Mouse (Mus musculus) CH12.LX (cell line): ENCODE measurements around the gene Tgm2. TPM values are rescaled to one million over a fixed set of nuclear protein-coding genes. Genes with fewer than 3 reads are reported as not detected.

Experiments used
- DNase-seq: peaks from one replicate; pipeline ENCODE4 v3.0.0-alpha.2; 2013; ENCODE audit errors: extremely low read depth
- H3K27ac ChIP-seq: 2 replicates; pipeline ENCODE4 v1.5.1; 2012; ENCODE audit warnings: low read depth, mild to moderate bottlenecking, control low read depth, moderate library complexity; ENCODE audit not compliant: insufficient read depth
- H3K27me3 ChIP-seq: replicated peaks from 2 replicates; pipeline ENCODE3; 2012; ENCODE audit warnings: inconsistent platforms
- H3K36me3 ChIP-seq, 2 experiments: replicated peaks in 1 of 2; 2 replicates each; pipeline versions ENCODE3 to v1.6.1; 2012; ENCODE audit warnings: inconsistent platforms in 1 of 2, low read length in 1 of 2, mild to moderate bottlenecking in 1 of 2, mixed read lengths in 1 of 2, moderate library complexity in 1 of 2; ENCODE audit not compliant: control insufficient read depth in 1 of 2, insufficient read depth in 1 of 2
- H3K4me1 ChIP-seq, 2 experiments: 2 replicates each; pipeline ENCODE4 v1.6.1; 2012; ENCODE audit warnings: inconsistent platforms in 1 of 2, moderate library complexity in 1 of 2; ENCODE audit not compliant: insufficient read depth in 2 of 2, control insufficient read depth in 1 of 2
- H3K4me2 ChIP-seq: 2 replicates; pipeline ENCODE4 v1.6.1; 2012; ENCODE audit warnings: low read depth, mild to moderate bottlenecking, control low read depth; ENCODE audit not compliant: poor library complexity, insufficient read depth, severe bottlenecking
- H3K4me3 ChIP-seq, 3 experiments: fragments of 150-350 bp in 1 of 3; sonication (generic) in 1 of 3; replicated peaks in 1 of 3; 2 replicates each; pipeline versions ENCODE3 to v1.5.1; 2011 to 2012; ENCODE audit warnings: low read depth in 2 of 3, low read length in 2 of 3, mild to moderate bottlenecking in 2 of 3, moderate library complexity in 2 of 3, control low read depth in 1 of 3, improper control_type of control experiment in 1 of 3, inconsistent platforms in 1 of 3, mixed read lengths in 1 of 3; ENCODE audit not compliant: poor library complexity in 1 of 3
- H3K79me2 ChIP-seq: replicated peaks from 2 replicates; pipeline ENCODE4 v1.6.1; 2012; ENCODE audit warnings: mild to moderate bottlenecking, moderate library complexity; ENCODE audit not compliant: control insufficient read depth, poor library complexity, insufficient read depth, severe bottlenecking; ENCODE audit errors: extremely low read depth
- H3K9ac ChIP-seq: 2 replicates; pipeline ENCODE4 v1.6.1; 2012; ENCODE audit warnings: low read depth, mild to moderate bottlenecking, control low read depth, moderate library complexity; ENCODE audit not compliant: insufficient read depth
- H3K9me3 ChIP-seq: replicated peaks from 2 replicates; pipeline ENCODE3; 2012; ENCODE audit warnings: low read length, inconsistent platforms, mixed read lengths
- BHLHE40 ChIP-seq: IDR thresholded peaks from 2 replicates; pipeline ENCODE4 v1.6.1; 2011; ENCODE audit warnings: mild to moderate bottlenecking, low read depth, low read length, improper control_type of control experiment
- CHD2 ChIP-seq: IDR thresholded peaks from 2 replicates; pipeline ENCODE4 v1.6.1; 2011; ENCODE audit warnings: low read length, improper control_type of control experiment
- CTCF ChIP-seq, 2 experiments: IDR thresholded peaks in 1 of 2; conservative IDR thresholded peaks in 1 of 2; 2 replicates each; pipeline ENCODE4 v1.5.1; 2011 to 2012; ENCODE audit warnings: low read depth in 2 of 2, low read length in 2 of 2, improper control_type of control experiment in 1 of 2, inconsistent platforms in 1 of 2, mild to moderate bottlenecking in 1 of 2, moderate library complexity in 1 of 2
- E2F4 ChIP-seq: IDR thresholded peaks from 2 replicates; pipeline ENCODE4 v1.6.1; 2011; ENCODE audit warnings: low read depth, low read length, improper control_type of control experiment; ENCODE audit not compliant: insufficient replicate concordance
- ELF1 ChIP-seq: IDR thresholded peaks from 2 replicates; pipeline ENCODE4 v1.6.1; 2014; ENCODE audit warnings: low read depth, mild to moderate bottlenecking, inconsistent platforms, low read length, improper control_type of control experiment
- EP300 ChIP-seq: IDR thresholded peaks from 2 replicates; pipeline ENCODE4 v1.6.1; 2011; ENCODE audit warnings: low read length, improper control_type of control experiment
- ETS1 ChIP-seq: conservative IDR thresholded peaks from 2 replicates; pipeline ENCODE4 v1.6.1; 2012; ENCODE audit warnings: low read depth, mild to moderate bottlenecking, inconsistent platforms, low read length, improper control_type of control experiment, moderate library complexity
- GABPA ChIP-seq: IDR thresholded peaks from 2 replicates; pipeline ENCODE4 v1.6.1; 2012; ENCODE audit warnings: low read depth, low read length, improper control_type of control experiment, inconsistent platforms; ENCODE audit not compliant: insufficient replicate concordance
- HCFC1 ChIP-seq: IDR thresholded peaks from 2 replicates; pipeline ENCODE4 v1.6.1; 2012; ENCODE audit warnings: low read depth, mild to moderate bottlenecking, inconsistent platforms, low read length, improper control_type of control experiment
- JUN ChIP-seq: IDR thresholded peaks from 2 replicates; pipeline ENCODE4 v1.6.1; 2011; ENCODE audit warnings: low read depth, mild to moderate bottlenecking, low read length, improper control_type of control experiment, moderate library complexity; ENCODE audit not compliant: insufficient read depth
- JUND ChIP-seq: conservative IDR thresholded peaks from 2 replicates; pipeline ENCODE4 v1.6.1; 2011; ENCODE audit warnings: low read depth, low read length, improper control_type of control experiment
- KAT2A ChIP-seq: IDR thresholded peaks from 2 replicates; pipeline ENCODE4 v1.6.1; 2012; ENCODE audit warnings: low read length, improper control_type of control experiment, inconsistent platforms; ENCODE audit not compliant: insufficient replicate concordance
- MAX ChIP-seq: IDR thresholded peaks from 2 replicates; pipeline ENCODE4 v1.6.1; 2011; ENCODE audit warnings: low read length, improper control_type of control experiment
- MXI1 ChIP-seq: IDR thresholded peaks from 2 replicates; pipeline ENCODE4 v1.6.1; 2011; ENCODE audit warnings: mild to moderate bottlenecking, low read depth, low read length, improper control_type of control experiment
- MYC ChIP-seq: IDR thresholded peaks from 2 replicates; pipeline ENCODE4 v1.6.1; 2011; ENCODE audit warnings: low read depth, mild to moderate bottlenecking, improper control_type of control experiment, low read length
- NRF1 ChIP-seq: IDR thresholded peaks from 2 replicates; pipeline ENCODE4 v1.6.1; 2014; ENCODE audit warnings: low read depth, mild to moderate bottlenecking, inconsistent platforms, low read length, improper control_type of control experiment, moderate library complexity
- POLR2A ChIP-seq: IDR thresholded peaks from 2 replicates; pipeline ENCODE4 v1.6.1; 2011; ENCODE audit warnings: low read depth, mild to moderate bottlenecking, improper control_type of control experiment, low read length
- RAD21 ChIP-seq: IDR thresholded peaks from 2 replicates; pipeline ENCODE4 v1.6.1; 2011; ENCODE audit warnings: low read depth, mild to moderate bottlenecking, low read length, improper control_type of control experiment, moderate library complexity
- RCOR1 ChIP-seq: conservative IDR thresholded peaks from 2 replicates; pipeline ENCODE4 v1.6.1; 2012; ENCODE audit warnings: low read depth, mild to moderate bottlenecking, inconsistent platforms, low read length, improper control_type of control experiment
- SIN3A ChIP-seq: IDR thresholded peaks from 2 replicates; pipeline ENCODE4 v1.6.1; 2012; ENCODE audit warnings: low read length, improper control_type of control experiment, inconsistent platforms
- TBP ChIP-seq: conservative IDR thresholded peaks from 2 replicates; pipeline ENCODE4 v1.6.1; 2011; ENCODE audit warnings: low read depth, low read length, improper control_type of control experiment
- UBTF ChIP-seq: IDR thresholded peaks from 2 replicates; pipeline ENCODE4 v1.6.1; 2012; ENCODE audit warnings: low read depth, mild to moderate bottlenecking, inconsistent platforms, low read length, improper control_type of control experiment, moderate library complexity
- USF2 ChIP-seq: conservative IDR thresholded peaks from 2 replicates; pipeline ENCODE4 v1.6.1; 2011; ENCODE audit warnings: low read depth, low read length, improper control_type of control experiment
- ZKSCAN1 ChIP-seq: IDR thresholded peaks from 2 replicates; pipeline ENCODE4 v1.6.1; 2012; ENCODE audit warnings: low read depth, inconsistent platforms, low read length, improper control_type of control experiment, borderline replicate concordance
- ZMIZ1 ChIP-seq: IDR thresholded peaks from 2 replicates; pipeline ENCODE4 v1.6.1; 2012; ENCODE audit warnings: low read depth, mild to moderate bottlenecking, inconsistent platforms, low read length, improper control_type of control experiment
- dilution Hi-C: fragments of 300-500 bp; cut with MboI; formaldehyde crosslinking; loops from 2 replicates; pipeline ENCODE4 v1.14.3; 2020; ENCODE audit warnings: low sequenced_read_pairs; ENCODE audit not compliant: extremely low pct_unique_long_range_greater_than_20kb, extremely low pct_ligation_motif_present
- in situ Hi-C: fragments of 300-500 bp; cut with MboI; formaldehyde crosslinking; loops from 3 replicates; pipeline ENCODE4 v1.14.3; 2019; ENCODE audit warnings: low sequenced_read_pairs, low pct_ligation_motif_present, low pct_unique_long_range_greater_than_20kb, mixed read lengths
- polyA plus RNA-seq: library from polyadenylated mRNA; unstranded; fragments of >175 nt; gene quantifications from 2 replicates; pipeline ENCODE4 v1.2.1, GENCODE M21; 2012; ENCODE audit warnings: low read depth; ENCODE audit not compliant: insufficient read length
- total RNA-seq, 2 experiments: library from RNA; depleted of rRNA; stranded (reverse); fragments of 300-350 nt in 1 of 2; fragments of >200 nt in 1 of 2; gene quantifications; 2 replicates each; pipeline ENCODE4 v1.2.3; 2012 to 2014

Tgm2 gene
- total and polyA plus RNA-seq, 3 experiments, result 0.08 to 0.50 (median 0.21) TPM

DNA sequence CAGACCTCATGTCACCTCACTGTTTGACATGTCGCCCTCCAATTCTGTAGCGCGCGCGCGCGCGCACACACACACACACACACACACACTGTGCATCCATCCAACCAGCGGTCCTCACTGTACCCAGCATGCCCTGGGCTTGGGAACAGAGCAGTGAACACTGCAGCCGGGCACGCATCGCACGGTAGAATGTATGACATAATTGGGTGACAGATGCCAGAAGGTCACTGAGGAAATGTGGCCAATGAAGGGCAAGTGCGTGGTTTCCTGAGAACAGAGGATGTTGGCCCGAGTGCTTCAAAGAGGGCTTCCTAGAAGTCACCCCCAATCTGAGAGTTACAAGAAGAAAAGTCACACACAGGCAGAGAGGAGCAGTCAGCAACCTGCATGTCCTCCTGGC lies 28.7 kb upstream of the Tgm2 start:
- H3K27ac ChIP-seq, result no peak overlapping the region
- peaks cover 16 to 29% of the 10 kb centered on the region in 2 experiments for H3K4me1 ChIP-seq
- TF ChIP-seq E2F4 (no peak), RCOR1 (no peak), EP300 (no peak)
- no peaks in the 10 kb centered on the region for H3K36me3 ChIP-seq
- in situ Hi-C loops, result no loop called here
- H3K4me3 ChIP-seq, result no peak overlapping the region
- no peak for DNase-seq
- H3K4me2 ChIP-seq, result no peak overlapping the region
- dilution Hi-C loops, result no loop called here
- H3K79me2 ChIP-seq, result no peaks in the 10 kb centered on the region
- H3K27me3 ChIP-seq, result peaks cover 41% of the 10 kb centered on the region
- peaks cover 12% of the 10 kb centered on the region for H3K9me3 ChIP-seq
- no peak overlapping the region for H3K9ac ChIP-seq

DNA sequence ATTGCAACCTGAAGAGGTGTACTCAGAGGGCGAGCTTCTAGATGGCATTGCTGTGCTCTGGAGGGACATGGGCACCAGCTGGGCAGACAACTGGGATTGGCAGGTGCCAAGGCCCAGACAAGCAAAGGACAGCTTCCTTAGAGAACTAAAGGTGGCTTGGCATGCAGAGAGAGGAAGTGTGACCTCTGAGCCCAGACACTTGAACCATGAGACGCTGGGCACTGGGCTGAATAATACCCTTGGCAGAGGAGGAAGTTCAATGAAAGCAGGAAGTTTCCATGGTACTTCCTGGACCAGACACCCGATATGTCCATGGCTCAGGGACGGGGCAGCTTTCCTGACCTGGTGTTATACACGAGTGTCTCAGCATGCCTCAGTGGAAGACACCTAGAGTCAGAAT lies 28.2 kb upstream of the Tgm2 start:
- no peak for TF ChIP-seq ZMIZ1
- TF ChIP-seq MXI1, result no peak
- no peak for TF ChIP-seq ZKSCAN1
- no peak for TF ChIP-seq RCOR1
- TF ChIP-seq MAX, result no peak
- no peak for TF ChIP-seq GABPA
- no peak for TF ChIP-seq MYC
- Histone ChIP-seq H3K4me2 (no peak overlapping the region), H3K4me3 (no peak overlapping the region), H3K36me3 (no peaks in the 10 kb centered on the region), H3K79me2 (no peaks in the 10 kb centered on the region), H3K27me3 (peaks cover 43% of the 10 kb centered on the region), H3K4me1 (peaks cover 16 to 29% of the 10 kb centered on the region in 2 experiments), H3K9ac (no peak overlapping the region), H3K9me3 (peaks cover 12% of the 10 kb centered on the region), H3K27ac (no peak overlapping the region)
- in situ Hi-C loops (no loop called here), dilution Hi-C loops (no loop called here)
- no peak for DNase-seq

DNA sequence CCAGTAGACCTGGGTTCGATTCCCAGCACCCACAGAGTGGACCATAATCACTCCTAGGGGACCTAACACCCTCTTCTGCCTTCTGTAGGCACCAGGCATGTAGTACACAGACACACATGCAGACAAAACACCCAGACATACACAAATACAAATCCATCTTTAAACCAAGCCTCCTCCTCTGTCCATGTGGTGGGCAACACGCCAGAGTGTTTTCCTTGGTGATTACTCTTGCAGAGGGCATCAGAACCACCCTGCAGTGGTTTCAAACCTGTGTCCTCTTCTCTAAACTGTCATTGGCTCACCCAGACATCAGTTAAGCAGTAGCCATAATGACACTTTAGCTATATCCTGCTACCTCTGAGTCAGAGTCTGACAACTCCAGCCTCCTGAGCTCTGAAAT lies 24.2 kb upstream of the Tgm2 start:
- H3K27ac ChIP-seq, result no peak overlapping the region
- DNase-seq, result no peak
- H3K9me3 ChIP-seq, result peaks cover 6% of the 10 kb centered on the region
- dilution Hi-C loops (no loop called here), in situ Hi-C loops (no loop called here)
- H3K36me3 ChIP-seq, result no peaks in the 10 kb centered on the region
- peaks cover 21 to 43% of the 10 kb centered on the region in 2 experiments for H3K4me1 ChIP-seq
- H3K9ac ChIP-seq, result no peak overlapping the region
- H3K4me2 ChIP-seq, result no peak overlapping the region
- no peak for TF ChIP-seq JUND
- no peak for TF ChIP-seq RCOR1
- TF ChIP-seq BHLHE40, result no peak
- TF ChIP-seq RAD21, result no peak
- TF ChIP-seq CTCF (conservative IDR thresholded peaks at IDR 0.05 in 1 of 2, IDR thresholded peaks at IDR 0.05 in 1 of 2; ENCODE audit: low read depth in 2 of 2, low read length in 2 of 2), result no peak
- TF ChIP-seq TBP, result no peak
- no peak for TF ChIP-seq POLR2A
- no peak for TF ChIP-seq USF2
- no peak for TF ChIP-seq HCFC1
- no peak for TF ChIP-seq JUN
- TF ChIP-seq ZMIZ1, result no peak
- TF ChIP-seq ELF1, result no peak
- no peak for TF ChIP-seq NRF1
- TF ChIP-seq SIN3A, result no peak
- TF ChIP-seq ETS1, result no peak
- TF ChIP-seq CHD2, result no peak
- no peak for TF ChIP-seq KAT2A
- no peak for TF ChIP-seq UBTF
- TF ChIP-seq MAX, result no peak
- H3K4me3 ChIP-seq, result no peak overlapping the region
- H3K79me2 ChIP-seq, result no peaks in the 10 kb centered on the region
- H3K27me3 ChIP-seq, result peaks cover 38% of the 10 kb centered on the region
